Mouse (Mus musculus): Measurements from ENCODE around the gene Fndc3b.
A peak's percentile ranks its signal among the peaks of the same experiment; 100 is the strongest.

The Fndc3b gene

GRCm38 (mm10) chr3:27670416-27670815, 40.7 kb downstream of the Fndc3b start:
- DNase-seq (ENCODE audit: low spot score) = no peak

- DNase-seq (ENCODE audit: low spot score) = no peak
These were observed 43.8 kb downstream of the Fndc3b start for GRCm38 (mm10) chr3:27667280-27667679.

DNA sequence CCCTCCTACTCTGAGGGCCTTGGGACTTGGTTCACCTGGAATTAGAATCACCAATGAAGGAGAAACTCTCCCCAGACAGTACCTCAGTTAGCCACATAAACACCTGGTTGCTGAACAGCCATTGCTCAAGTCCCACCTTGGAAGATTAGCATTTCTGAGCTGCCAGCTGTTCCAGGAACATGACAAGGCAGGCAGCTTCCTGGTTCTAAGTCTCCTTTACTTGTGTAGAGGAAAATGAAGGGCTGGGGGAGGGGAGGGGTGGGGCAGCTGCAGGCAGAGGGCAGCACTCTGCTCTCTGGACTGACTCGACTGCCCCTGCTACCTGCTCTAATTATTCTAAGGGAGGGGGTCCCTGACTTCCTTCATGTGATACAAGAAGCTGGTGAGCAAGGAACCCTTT, 45.8 kb downstream of the Fndc3b start:
- no peak for DNase-seq (ENCODE audit: low spot score)

DNA sequence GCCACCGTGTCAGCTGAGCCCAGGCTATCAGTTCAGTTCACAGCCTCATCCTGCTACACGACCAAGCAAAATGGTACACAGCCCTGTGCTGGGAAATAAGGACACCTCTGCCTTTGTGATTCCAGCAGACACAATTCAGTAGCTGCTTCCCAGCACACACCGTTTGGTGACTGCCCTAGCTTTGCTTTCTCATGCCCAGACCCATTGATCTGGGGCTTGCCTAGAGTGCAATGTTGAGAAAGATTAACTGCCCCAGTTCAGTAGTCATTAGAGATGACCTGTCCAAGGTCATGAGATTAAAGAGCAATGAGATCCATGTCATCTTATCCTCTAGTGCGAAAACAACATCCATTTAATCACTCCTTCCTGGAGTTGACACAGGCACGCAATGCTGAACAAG, 47.9 kb downstream of the Fndc3b start:
- no peak for DNase-seq (ENCODE audit: low spot score)

- no peak for DNase-seq (ENCODE audit: low spot score)
These were observed 52.8 kb downstream of the Fndc3b start for GRCm38 (mm10) chr3:27658198-27658763.

GRCm38 (mm10) chr3:27656764-27657390, 54.2 kb downstream of the Fndc3b start:
- DNase-seq (ENCODE audit: low spot score) = peak; percentile 21

- DNase-seq (ENCODE audit: low spot score) = no peak
These were observed 55.4 kb downstream of the Fndc3b start for GRCm38 (mm10) chr3:27655673-27656072.

- no peak for DNase-seq (ENCODE audit: low spot score)
These were observed 56.1 kb downstream of the Fndc3b start for GRCm38 (mm10) chr3:27655042-27655441.

- DNase-seq (ENCODE audit: low spot score) = no peak
These were observed 58.6 kb downstream of the Fndc3b start for GRCm38 (mm10) chr3:27652451-27653011.

- DNase-seq (ENCODE audit: low spot score) = no peak
These were observed 59.4 kb downstream of the Fndc3b start for GRCm38 (mm10) chr3:27651731-27652130.

DNA sequence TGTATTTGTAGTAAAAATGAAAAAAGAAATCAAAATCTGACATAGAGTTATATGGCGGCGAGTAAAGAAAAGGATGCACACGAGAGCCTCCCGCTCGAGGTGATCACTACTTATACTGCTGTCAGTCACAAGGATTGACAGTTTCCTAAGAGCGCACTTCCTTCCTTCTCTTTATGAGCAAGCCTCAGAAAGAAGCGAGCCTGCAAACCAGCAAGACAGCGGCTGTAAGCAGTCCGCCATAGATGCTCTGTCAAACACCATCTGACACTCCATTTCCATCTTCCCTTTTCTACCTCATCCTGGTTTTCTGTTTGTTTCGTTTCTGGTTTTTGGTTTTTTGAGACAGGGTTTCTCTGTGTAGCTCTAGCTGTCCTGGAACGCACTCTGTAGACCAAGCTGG, 61.0 kb downstream of the Fndc3b start:
- no peak for DNase-seq (ENCODE audit: low spot score)

GRCm38 (mm10) chr3:27649316-27649715, 61.8 kb downstream of the Fndc3b start:
- no peak for DNase-seq (ENCODE audit: low spot score)

DNA sequence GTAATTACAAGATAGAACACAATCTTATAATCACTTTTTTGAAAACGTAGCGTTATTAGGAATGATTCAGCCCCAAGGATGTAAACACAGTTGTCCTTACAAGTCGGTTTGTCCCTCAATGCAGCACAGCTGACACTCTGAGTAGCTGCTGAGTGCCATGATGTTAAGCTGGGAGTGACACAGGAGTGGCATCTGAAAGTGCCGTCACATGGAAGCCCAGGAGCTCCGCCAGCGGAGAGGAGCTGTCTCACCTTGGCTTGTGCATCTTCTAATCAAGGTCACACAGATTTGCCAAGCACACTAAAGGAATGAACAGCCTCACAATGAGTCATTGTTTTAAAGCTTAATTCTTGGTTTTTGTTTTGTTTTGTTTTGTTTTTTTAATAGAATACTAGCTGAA, 68.7 kb downstream of the Fndc3b start:
- DNase-seq (ENCODE audit: low spot score) = no peak

- no peak for DNase-seq (ENCODE audit: low spot score)
These were observed 71.4 kb downstream of the Fndc3b start for GRCm38 (mm10) chr3:27639701-27640100.

DNA sequence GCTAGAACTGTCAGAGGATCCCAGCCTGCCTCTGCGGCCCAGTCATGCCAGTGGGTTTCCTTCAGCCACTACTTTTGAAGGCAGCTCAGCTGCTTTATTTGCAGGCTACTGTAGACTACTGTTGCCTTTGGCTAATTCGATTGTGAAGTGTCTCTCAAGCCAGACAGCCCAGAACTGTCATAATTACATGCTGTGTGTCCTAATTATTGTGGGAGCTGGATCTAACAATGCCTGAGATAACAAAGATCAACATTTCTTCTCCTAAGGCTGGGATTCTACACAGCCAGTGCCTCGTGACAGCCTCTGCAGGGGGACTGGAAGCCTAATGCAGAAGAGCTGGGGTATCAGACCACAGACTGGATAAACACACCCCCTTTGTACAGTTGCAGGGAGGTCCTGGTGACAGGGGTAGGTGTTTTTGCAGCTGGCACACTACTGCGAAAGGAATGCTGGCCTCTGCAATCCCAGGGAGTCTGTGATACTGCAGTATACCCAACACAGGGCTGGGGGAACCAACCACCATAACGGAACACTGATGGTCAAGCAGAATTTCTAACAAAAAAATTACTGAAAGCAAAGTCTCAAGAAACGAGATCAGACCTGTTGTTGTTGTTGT, 74.0 kb downstream of the Fndc3b start:
- DNase-seq (ENCODE audit: low spot score) = peak; percentile 25

DNA sequence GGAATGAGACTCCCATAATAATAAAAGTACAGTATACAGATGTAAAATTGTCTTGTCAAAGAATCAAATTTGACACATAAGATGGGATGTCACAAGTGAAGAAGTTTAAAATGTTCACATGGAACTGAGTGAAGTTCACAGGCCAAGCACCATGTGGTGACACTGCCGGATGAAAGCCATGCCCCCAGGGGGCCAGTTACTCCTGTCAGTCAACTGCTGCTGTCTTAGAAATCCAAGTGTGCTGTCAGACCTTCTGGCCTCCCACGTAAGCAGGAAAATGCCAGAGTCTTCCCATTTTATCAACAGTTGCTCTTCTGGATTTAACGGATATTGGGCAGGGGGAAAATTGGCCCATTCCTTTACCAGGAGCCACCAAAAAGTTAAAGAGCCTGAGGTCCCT, 75.3 kb downstream of the Fndc3b start:
- no peak for DNase-seq (ENCODE audit: low spot score)

DNA sequence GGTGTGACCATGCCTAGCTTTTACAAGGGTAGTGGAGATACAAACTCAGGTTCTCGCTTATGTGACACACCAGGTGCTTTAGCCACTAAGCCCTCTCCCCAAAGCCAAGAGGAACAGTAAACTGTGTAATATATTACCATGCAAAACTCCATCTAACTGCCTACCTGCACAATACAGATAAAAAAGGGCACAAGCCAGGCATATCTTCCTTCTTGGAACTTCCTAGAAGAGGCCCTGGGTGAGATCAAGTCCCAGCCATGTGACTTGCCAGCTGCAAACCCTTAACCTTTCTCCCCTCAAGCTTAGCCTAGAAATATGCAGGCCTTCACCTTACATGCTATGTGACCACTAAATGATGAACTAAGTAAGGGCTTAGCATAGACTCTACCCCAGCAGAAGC, 78.2 kb downstream of the Fndc3b start:
- DNase-seq (ENCODE audit: low spot score) = no peak

DNA sequence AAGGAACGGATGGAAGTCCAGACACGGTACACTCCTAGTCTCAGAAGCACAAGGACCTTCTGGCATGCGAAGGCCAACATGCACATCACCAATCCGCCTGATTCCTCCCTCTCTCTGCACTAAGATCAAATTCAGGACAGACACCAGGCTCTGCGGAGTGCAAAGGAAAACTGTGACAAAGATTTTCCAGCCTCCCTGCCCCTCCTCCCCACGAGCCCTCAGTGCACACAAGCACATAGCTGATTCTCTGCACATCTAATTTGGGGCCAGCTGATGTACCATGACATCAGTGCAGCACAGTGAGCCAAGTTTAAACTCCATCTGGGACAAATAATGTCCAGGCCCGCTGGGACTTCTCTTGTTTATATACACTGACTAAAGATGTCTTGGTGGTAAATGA, 80.0 kb downstream of the Fndc3b start:
- peak; percentile 79 for DNase-seq (ENCODE audit: low spot score)

DNA sequence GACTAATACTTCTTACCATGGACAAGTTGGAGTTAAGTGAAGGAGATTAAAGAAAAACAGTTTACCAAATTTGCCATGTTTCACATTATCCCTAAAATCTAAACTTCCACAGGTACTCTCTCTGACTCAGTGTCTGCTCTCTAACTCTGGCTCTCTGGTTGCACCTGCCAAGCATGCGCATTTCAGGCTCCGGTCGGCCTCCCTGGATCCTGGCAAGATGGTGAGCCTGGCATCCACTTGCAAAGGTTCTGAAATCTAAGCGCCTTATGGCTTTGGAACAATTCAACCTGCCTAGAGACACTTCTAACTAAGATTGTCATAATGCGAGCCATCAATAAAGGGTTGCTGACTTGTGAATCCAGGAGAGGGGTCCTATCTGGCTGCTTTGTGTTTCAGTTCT, 81.4 kb downstream of the Fndc3b start:
- no peak for DNase-seq (ENCODE audit: low spot score)

DNA sequence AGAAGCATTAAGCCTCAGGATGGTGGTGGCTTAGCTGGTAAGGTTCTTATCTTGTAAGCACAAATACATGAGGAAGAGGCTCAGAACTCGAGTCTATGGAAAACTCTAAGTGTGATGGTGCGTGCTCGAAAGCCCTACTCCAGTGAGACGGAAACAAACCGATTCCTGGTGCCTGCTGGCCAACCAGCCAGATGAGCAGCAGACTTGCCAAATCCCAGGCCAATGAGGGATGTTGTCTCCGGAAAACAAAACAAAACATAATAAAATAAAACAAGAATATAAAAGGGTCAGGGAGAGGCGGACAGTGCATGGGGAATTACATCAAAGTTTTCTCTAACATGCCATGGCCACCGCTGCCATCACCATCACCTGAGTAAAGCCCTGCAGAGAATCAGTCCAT, 84.8 kb downstream of the Fndc3b start:
- no peak for DNase-seq (ENCODE audit: low spot score)

DNA sequence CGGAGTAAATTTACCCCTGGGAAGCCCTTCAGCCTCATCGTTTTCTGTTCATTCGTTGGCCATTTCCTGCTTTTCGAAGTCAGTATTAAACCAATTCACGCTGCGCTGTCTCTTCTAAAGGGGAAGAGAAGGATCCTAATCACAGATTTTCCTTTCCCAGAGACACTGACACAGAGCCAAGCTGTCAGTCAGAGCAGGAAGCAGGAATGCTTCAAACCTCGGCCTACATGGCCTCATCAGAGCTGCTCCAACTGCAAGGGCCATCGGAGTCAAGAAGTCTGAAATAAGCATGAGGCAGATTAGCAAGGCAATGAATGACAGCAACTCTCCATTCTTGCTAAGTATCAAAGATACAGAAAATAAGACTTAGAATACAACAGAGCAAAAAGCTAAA, 85.5 kb downstream of the Fndc3b start:
- no peak for DNase-seq (ENCODE audit: low spot score)

- peak; percentile 44 for DNase-seq (ENCODE audit: low spot score)
These were observed 86.0 kb downstream of the Fndc3b start for GRCm38 (mm10) chr3:27624974-27625591.

- DNase-seq (ENCODE audit: low spot score) = no peak
These were observed 88.7 kb downstream of the Fndc3b start for GRCm38 (mm10) chr3:27622451-27622850.

Data from MN1 (cell line).